Mouse (Mus musculus): ENCODE measurements around the gene Pxdn. TPM values are rescaled to one million over a fixed set of nuclear protein-coding genes. Genes with fewer than 3 reads are reported as not detected.

The Pxdn gene
- polyA plus RNA-seq, 1 experiment from 2014 or later: 128 TPM

DNA sequence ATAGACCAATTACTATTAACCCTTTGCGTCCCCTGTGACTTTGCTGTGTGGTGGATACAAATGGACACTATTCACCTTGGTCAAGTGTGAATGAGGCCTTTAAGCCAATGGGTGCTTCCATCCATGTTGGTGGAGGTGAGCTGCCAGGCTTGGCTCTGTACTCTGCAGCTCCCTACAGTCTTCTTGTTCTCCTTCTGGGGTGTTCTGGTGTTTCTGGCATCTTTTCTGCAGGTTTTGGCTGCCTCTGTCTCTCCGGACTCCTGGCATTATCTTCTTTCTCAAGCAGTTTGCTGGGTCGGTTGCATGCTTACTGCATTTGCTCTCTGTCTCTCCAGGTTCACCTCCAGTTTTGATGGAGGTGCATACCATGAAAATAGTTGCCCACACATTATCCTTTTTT is 7.2 kb downstream of the Pxdn start:
- no peaks in the 10 kb centered on the region for H3K9me3 ChIP-seq (ENCODE audit: control insufficient read depth, low read length)
- no peak for ATAC-seq (ENCODE audit: low read depth)

DNA sequence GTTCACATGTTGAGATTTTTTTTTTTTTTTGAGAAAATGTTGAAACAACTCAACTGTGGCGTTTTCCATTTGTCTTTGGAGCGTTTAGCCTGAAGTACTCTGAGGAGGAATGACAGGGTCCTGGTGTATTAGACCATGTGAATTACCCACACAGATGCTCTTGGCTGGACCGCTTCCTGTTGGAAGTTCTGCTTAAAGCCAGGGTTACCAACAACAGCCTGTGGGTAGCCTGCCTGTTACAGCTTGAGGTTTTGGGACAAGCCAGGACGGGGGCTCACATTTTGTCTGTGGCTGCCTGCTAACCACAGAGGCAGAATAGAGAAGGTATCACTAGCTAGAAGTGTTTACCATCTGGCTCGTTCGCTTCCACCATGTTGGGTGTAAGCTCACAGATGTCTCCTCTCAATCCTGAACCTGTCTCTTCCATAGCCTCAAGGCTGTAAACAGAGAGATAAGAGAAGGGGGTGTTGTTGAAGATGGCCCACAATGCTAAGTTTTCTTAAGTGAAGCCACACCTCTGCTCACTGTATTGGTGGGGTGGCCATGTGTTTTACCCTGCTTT is 7.9 kb downstream of the Pxdn start:
- H3K27me3 ChIP-seq (replicated peaks; ENCODE audit: control insufficient read depth, insufficient read depth, low read length): no peaks in the 10 kb centered on the region
- WGBS: 57% methylated on average over 6 of the region's 6 CpGs
- H3K4me3 ChIP-seq (ENCODE audit: low read depth, low read length): no peak overlapping the region
- 0 out of 2 replicates have a peak overlapping the region, but pooled peaks have one; percentile 33 for H3K27ac ChIP-seq (replicated peaks; ENCODE audit: low read depth, low read length)
- H3K36me3 ChIP-seq (ENCODE audit: control insufficient read depth, insufficient read depth, low read length): 0 out of 2 replicates have a peak, but pooled peaks cover 3% of the 10 kb centered on the region
- peaks cover 27% of the 10 kb centered on the region for H3K4me1 ChIP-seq (ENCODE audit: control insufficient read depth, insufficient read depth, low read length)
- no peaks in the 10 kb centered on the region for H3K9me3 ChIP-seq (ENCODE audit: control insufficient read depth, low read length)
- DNase-seq (ENCODE audit: low spot score): peak; percentile 42
- ATAC-seq (ENCODE audit: low read depth): peak; percentile 42; the same call in 1 of the 2 replicates
- no peak overlapping the region for H3K9ac ChIP-seq (ENCODE audit: low read depth, low read length)
- H3K4me2 ChIP-seq (ENCODE audit: low read depth, low read length): no peak overlapping the region

More for the DNA sequence above, 7.2 kb downstream of the Pxdn start:
- 79% methylated on average over 3 of the region's 3 CpGs for WGBS
- H3K4me1 ChIP-seq (ENCODE audit: control insufficient read depth, insufficient read depth, low read length): peaks cover 31% of the 10 kb centered on the region
- no peak overlapping the region for H3K9ac ChIP-seq (ENCODE audit: low read depth, low read length)
- H3K27ac ChIP-seq (replicated peaks; ENCODE audit: low read depth, low read length): no peak overlapping the region
- H3K36me3 ChIP-seq (ENCODE audit: control insufficient read depth, insufficient read depth, low read length): 0 out of 2 replicates have a peak, but pooled peaks cover 3% of the 10 kb centered on the region
- H3K27me3 ChIP-seq (replicated peaks; ENCODE audit: control insufficient read depth, insufficient read depth, low read length): no peaks in the 10 kb centered on the region
- no peak overlapping the region for H3K4me3 ChIP-seq (ENCODE audit: low read depth, low read length)
- no peak overlapping the region for H3K4me2 ChIP-seq (ENCODE audit: low read depth, low read length)
- DNase-seq (ENCODE audit: low spot score): no peak

DNA sequence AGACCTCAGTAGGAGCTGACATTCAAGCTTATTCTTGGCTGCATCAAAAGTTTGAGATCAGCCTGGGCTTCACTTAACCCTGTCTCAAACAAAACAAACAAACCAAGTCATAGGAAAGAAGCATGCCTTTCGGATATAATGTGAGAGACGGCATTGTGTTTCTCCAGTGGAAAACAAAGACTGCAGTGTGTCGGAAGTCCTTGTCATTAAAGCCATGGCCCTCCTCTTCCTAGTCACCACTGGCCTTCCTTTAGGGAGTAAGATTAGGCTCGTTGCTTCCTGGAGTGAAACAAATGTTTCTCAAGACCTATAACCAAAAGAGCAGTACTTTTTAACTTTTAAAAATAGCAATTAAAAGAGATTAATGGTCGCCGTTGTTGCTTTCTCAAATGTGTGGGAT is 13.6 kb downstream of the Pxdn start:
- no peak overlapping the region for H3K4me2 ChIP-seq (ENCODE audit: low read depth, low read length)
- no peaks in the 10 kb centered on the region for H3K9me3 ChIP-seq (ENCODE audit: control insufficient read depth, low read length)
- H3K4me3 ChIP-seq (ENCODE audit: low read depth, low read length): no peak overlapping the region
- ATAC-seq (ENCODE audit: low read depth): no peak
- H3K4me1 ChIP-seq (ENCODE audit: control insufficient read depth, insufficient read depth, low read length): peaks cover 51% of the 10 kb centered on the region
- DNase-seq (ENCODE audit: low spot score): no peak
- H3K36me3 ChIP-seq (ENCODE audit: control insufficient read depth, insufficient read depth, low read length): no peaks in the 10 kb centered on the region
- H3K9ac ChIP-seq (ENCODE audit: low read depth, low read length): no peak overlapping the region
- WGBS: 34% methylated on average over 6 of the region's 6 CpGs
- peak overlapping the region; percentile 72 for H3K27ac ChIP-seq (replicated peaks; ENCODE audit: low read depth, low read length)
- H3K27me3 ChIP-seq (replicated peaks; ENCODE audit: control insufficient read depth, insufficient read depth, low read length): no peaks in the 10 kb centered on the region

DNA sequence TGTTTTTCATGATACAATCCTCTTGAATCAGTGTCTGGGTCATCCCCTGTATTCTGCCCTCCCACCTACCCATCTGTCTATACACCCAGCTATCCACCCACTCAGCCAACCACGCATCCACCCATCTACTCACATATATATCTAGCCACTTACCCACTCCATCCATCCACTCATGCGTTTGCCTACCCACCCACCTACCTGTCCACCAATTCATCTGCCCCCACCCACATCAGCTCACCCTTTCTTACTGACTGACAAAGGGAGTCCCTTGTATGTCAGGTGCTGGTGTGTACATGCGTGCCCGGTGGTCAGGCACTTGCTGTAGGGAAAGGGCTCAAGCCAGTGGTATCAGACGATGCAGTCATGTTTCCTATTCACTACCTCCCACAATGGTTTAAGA is 14.1 kb downstream of the Pxdn start:
- H3K9me3 ChIP-seq (ENCODE audit: control insufficient read depth, low read length): no peaks in the 10 kb centered on the region
- ATAC-seq (ENCODE audit: low read depth): no peak
- no peaks in the 10 kb centered on the region for H3K36me3 ChIP-seq (ENCODE audit: control insufficient read depth, insufficient read depth, low read length)
- H3K27me3 ChIP-seq (replicated peaks; ENCODE audit: control insufficient read depth, insufficient read depth, low read length): no peaks in the 10 kb centered on the region
- no peak overlapping the region for H3K9ac ChIP-seq (ENCODE audit: low read depth, low read length)
- peaks cover 47% of the 10 kb centered on the region for H3K4me1 ChIP-seq (ENCODE audit: control insufficient read depth, insufficient read depth, low read length)
- H3K27ac ChIP-seq (replicated peaks; ENCODE audit: low read depth, low read length): no peak overlapping the region
- WGBS: 89% methylated on average over 5 of the region's 5 CpGs
- no peak overlapping the region for H3K4me2 ChIP-seq (ENCODE audit: low read depth, low read length)
- H3K4me3 ChIP-seq (ENCODE audit: low read depth, low read length): no peak overlapping the region
- DNase-seq (ENCODE audit: low spot score): no peak

DNA sequence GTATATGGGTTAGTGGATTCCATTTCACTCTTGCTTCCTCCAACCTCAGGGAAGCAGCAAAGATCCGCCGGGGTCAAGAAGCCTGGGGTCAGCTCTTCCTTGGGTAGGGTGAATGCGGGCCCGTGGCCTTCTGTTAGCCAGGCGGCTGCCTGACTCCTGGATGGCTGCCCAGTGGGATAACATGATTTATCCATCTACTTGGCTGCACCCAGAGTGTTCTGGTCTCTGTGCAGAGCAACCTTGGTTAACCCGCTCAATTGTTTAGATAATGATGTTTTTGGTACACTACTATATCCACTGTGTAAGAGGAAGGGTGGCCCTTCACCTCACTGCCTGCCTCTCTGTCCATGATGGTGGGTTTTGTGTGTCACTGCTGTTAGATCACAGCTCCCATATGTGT is 14.7 kb downstream of the Pxdn start:
- 65% methylated on average over 6 of the region's 6 CpGs for WGBS
- Histone ChIP-seq H3K9me3 (ENCODE audit: control insufficient read depth, low read length) (no peaks in the 10 kb centered on the region), H3K36me3 (ENCODE audit: control insufficient read depth, insufficient read depth, low read length) (no peaks in the 10 kb centered on the region), H3K27ac (replicated peaks; ENCODE audit: low read depth, low read length) (no peak overlapping the region), H3K4me1 (ENCODE audit: control insufficient read depth, insufficient read depth, low read length) (peaks cover 47% of the 10 kb centered on the region), H3K27me3 (replicated peaks; ENCODE audit: control insufficient read depth, insufficient read depth, low read length) (no peaks in the 10 kb centered on the region), H3K9ac (ENCODE audit: low read depth, low read length) (no peak overlapping the region), H3K4me2 (ENCODE audit: low read depth, low read length) (no peak overlapping the region), H3K4me3 (ENCODE audit: low read depth, low read length) (no peak overlapping the region)
- DNase-seq (ENCODE audit: low spot score) (no peak), ATAC-seq (ENCODE audit: low read depth) (no peak)

DNA sequence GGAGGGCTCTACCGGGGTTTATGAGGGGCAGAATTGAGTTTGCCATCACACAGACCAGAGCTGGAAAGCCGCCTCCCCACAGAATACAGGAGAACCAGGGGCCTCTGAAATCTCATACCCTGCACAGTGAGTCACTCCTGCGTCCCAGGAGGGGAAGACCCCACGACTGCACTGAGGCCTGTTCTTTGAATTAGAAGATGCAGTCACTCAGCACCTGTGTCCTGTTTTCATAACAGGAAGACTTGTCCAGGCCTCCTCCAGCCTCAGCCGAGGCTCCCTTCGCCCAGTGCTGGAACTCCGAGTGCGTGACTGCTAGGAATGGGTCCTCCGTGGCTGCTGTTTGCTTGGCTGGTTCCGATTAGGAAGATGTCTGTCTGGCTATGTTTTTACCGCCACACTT is 16.6 kb downstream of the Pxdn start:
- Histone ChIP-seq H3K9ac (ENCODE audit: low read depth, low read length) (peak overlapping the region; percentile 32; the same call in 1 of the 2 replicates), H3K36me3 (ENCODE audit: control insufficient read depth, insufficient read depth, low read length) (no peaks in the 10 kb centered on the region), H3K27ac (replicated peaks; ENCODE audit: low read depth, low read length) (peak overlapping the region; percentile 65), H3K4me2 (ENCODE audit: low read depth, low read length) (no peak overlapping the region), H3K9me3 (ENCODE audit: control insufficient read depth, low read length) (no peaks in the 10 kb centered on the region), H3K27me3 (replicated peaks; ENCODE audit: control insufficient read depth, insufficient read depth, low read length) (no peaks in the 10 kb centered on the region), H3K4me3 (ENCODE audit: low read depth, low read length) (no peak overlapping the region), H3K4me1 (ENCODE audit: control insufficient read depth, insufficient read depth, low read length) (peaks cover 47% of the 10 kb centered on the region)
- ATAC-seq (ENCODE audit: low read depth): no peak
- 31% methylated on average over 10 of the region's 11 CpGs for WGBS
- DNase-seq (ENCODE audit: low spot score): peak; percentile 63

DNA sequence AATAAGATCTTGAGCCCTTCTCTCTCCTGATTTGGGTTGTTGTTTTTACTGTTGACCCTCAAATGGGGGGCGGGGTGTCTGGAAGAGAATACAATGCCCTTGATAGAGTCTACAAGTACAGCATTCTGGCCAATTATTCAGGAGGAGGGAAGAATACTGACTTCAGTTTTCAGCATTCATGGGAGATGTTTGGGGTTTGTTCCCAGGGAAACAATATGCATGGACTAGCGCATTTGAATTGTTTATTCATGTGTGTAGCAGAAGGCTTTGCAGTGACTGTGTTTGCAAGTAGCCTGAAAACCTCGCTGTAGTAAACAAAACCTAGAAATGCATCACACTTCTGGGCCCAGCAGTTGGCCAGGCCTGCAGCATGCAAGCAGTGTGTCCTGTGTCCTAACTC is 17.1 kb downstream of the Pxdn start:
- Histone ChIP-seq H3K4me1 (ENCODE audit: control insufficient read depth, insufficient read depth, low read length) (peaks cover 47% of the 10 kb centered on the region), H3K9ac (ENCODE audit: low read depth, low read length) (no peak overlapping the region), H3K27ac (replicated peaks; ENCODE audit: low read depth, low read length) (peak overlapping the region; percentile 65; the same call in 1 of the 2 replicates), H3K27me3 (replicated peaks; ENCODE audit: control insufficient read depth, insufficient read depth, low read length) (no peaks in the 10 kb centered on the region), H3K9me3 (ENCODE audit: control insufficient read depth, low read length) (no peaks in the 10 kb centered on the region), H3K4me3 (ENCODE audit: low read depth, low read length) (no peak overlapping the region), H3K36me3 (ENCODE audit: control insufficient read depth, insufficient read depth, low read length) (no peaks in the 10 kb centered on the region), H3K4me2 (ENCODE audit: low read depth, low read length) (no peak overlapping the region)
- ATAC-seq (ENCODE audit: low read depth): peak; percentile 8; the same call in 1 of the 2 replicates
- 61% methylated on average over 3 of the region's 3 CpGs for WGBS
- no peak for DNase-seq (ENCODE audit: low spot score)

DNA sequence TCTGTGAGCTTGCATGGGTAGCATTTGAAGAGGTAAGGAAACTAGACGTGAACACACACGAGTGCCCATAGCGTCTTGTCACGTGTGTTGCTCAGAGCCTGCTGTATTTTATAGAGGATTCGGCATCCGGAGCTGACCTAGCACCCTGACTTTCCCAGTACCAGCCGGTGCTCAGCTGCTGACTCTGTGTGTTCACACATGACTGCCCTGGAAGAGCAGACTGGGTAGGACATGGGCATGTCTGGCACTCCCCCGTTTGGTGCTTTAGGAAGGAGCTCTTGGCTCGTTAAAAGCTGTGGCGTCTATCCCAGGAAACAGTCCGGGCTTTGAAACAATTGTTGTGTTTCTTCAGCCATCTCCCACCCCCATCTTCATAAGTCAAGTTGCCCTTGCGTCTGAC is 19.6 kb downstream of the Pxdn start:
- WGBS: 78% methylated on average over 12 of the region's 12 CpGs
- H3K9me3 ChIP-seq (ENCODE audit: control insufficient read depth, low read length): no peaks in the 10 kb centered on the region
- H3K4me1 ChIP-seq (ENCODE audit: control insufficient read depth, insufficient read depth, low read length): peaks cover 36% of the 10 kb centered on the region
- H3K36me3 ChIP-seq (ENCODE audit: control insufficient read depth, insufficient read depth, low read length): no peaks in the 10 kb centered on the region
- no peak overlapping the region for H3K4me2 ChIP-seq (ENCODE audit: low read depth, low read length)
- ATAC-seq (ENCODE audit: low read depth) (no peak), DNase-seq (ENCODE audit: low spot score) (no peak)
- no peak overlapping the region for H3K9ac ChIP-seq (ENCODE audit: low read depth, low read length)
- no peak overlapping the region for H3K4me3 ChIP-seq (ENCODE audit: low read depth, low read length)
- H3K27ac ChIP-seq (replicated peaks; ENCODE audit: low read depth, low read length): no peak overlapping the region
- H3K27me3 ChIP-seq (replicated peaks; ENCODE audit: control insufficient read depth, insufficient read depth, low read length): no peaks in the 10 kb centered on the region

DNA sequence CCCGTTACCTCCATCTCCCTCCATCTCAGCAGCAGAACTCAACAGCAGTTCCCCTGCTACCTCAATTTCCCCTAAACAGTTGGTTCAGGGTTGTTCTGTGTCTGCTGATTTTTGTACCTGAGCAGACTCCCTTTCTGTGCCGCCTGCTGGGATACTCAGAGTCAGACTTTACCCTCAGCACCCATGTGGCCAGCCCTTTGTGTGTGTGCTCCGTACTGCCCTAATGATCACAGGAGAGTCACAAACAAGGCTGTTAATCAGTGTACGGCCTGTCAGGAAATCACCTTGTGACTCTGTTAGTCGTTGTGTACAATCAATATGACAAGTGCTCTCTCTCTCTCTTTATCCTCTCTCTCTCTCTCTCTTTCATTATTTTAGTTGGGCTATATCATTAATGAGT is 21.2 kb downstream of the Pxdn start:
- ATAC-seq (ENCODE audit: low read depth) (no peak), DNase-seq (ENCODE audit: low spot score) (no peak)
- peaks cover 21% of the 10 kb centered on the region for H3K4me1 ChIP-seq (ENCODE audit: control insufficient read depth, insufficient read depth, low read length)
- H3K36me3 ChIP-seq (ENCODE audit: control insufficient read depth, insufficient read depth, low read length): 0 out of 2 replicates have a peak, but pooled peaks cover 4% of the 10 kb centered on the region
- H3K27me3 ChIP-seq (replicated peaks; ENCODE audit: control insufficient read depth, insufficient read depth, low read length): no peaks in the 10 kb centered on the region
- H3K4me3 ChIP-seq (ENCODE audit: low read depth, low read length): no peak overlapping the region
- no peak overlapping the region for H3K9ac ChIP-seq (ENCODE audit: low read depth, low read length)
- H3K27ac ChIP-seq (replicated peaks; ENCODE audit: low read depth, low read length): no peak overlapping the region
- no peaks in the 10 kb centered on the region for H3K9me3 ChIP-seq (ENCODE audit: control insufficient read depth, low read length)
- no peak overlapping the region for H3K4me2 ChIP-seq (ENCODE audit: low read depth, low read length)
- 81% methylated on average over 5 of the region's 5 CpGs for WGBS
